Mouse (Mus musculus): ENCODE measurements at regions not wholly inside any gene's neighbourhood (a gene's known extent, or its start where the extent isn't known, plus 50 kb on each side); places are given as distances from the start of the nearest gene placed in this dataset.

DNA sequence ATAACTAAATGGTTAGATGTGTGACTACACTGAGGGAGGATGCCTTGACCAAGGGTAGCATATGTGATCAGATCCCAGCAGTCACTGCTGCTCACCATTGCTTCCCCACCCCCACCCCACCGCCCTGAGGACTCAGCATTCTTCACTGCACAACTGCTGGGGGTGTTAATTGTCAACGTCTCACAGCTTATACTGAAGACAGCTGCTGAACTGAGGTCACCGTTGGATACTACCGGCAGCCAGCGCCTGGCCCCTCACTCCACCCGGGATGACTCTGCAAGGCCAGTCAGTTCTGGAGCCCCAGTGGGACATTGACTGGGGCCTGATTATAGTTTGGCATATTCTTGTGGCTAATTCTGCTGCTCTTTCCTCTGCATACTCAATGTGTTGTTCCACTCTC lies 87.0 kb upstream of the 1700024P04Rik start:
- Histone ChIP-seq H3K36me3 (ENCODE audit: control insufficient read depth, insufficient read depth, low read length, poor library complexity, severe bottlenecking) (no peaks in the 10 kb centered on the region), H3K9me3 (replicated peaks; ENCODE audit: control insufficient read depth, insufficient read depth, low read length, poor library complexity, severe bottlenecking) (no peaks in the 10 kb centered on the region), H3K9ac (ENCODE audit: low read depth, poor library complexity, severe bottlenecking) (no peak overlapping the region), H3K27me3 (ENCODE audit: control insufficient read depth, insufficient read depth, low read length, poor library complexity, severe bottlenecking) (no peaks in the 10 kb centered on the region), H3K4me1 (ENCODE audit: control insufficient read depth, insufficient read depth, low read length) (peaks cover 3% of the 10 kb centered on the region), H3K4me3 (ENCODE audit: low read depth, low read length) (no peak overlapping the region), H3K27ac (ENCODE audit: insufficient read depth, low read length) (no peak overlapping the region)
- TF ChIP-seq EP300 (IDR thresholded peaks at IDR 0.05; ENCODE audit: insufficient read depth, low read depth, low read length): no peak
- no peak for TF ChIP-seq POLR2A (IDR thresholded peaks at IDR 0.05; ENCODE audit: insufficient read depth, low read length)
- no peak for TF ChIP-seq CTCF (IDR thresholded peaks at IDR 0.05; ENCODE audit: low read depth, low read length)

DNA sequence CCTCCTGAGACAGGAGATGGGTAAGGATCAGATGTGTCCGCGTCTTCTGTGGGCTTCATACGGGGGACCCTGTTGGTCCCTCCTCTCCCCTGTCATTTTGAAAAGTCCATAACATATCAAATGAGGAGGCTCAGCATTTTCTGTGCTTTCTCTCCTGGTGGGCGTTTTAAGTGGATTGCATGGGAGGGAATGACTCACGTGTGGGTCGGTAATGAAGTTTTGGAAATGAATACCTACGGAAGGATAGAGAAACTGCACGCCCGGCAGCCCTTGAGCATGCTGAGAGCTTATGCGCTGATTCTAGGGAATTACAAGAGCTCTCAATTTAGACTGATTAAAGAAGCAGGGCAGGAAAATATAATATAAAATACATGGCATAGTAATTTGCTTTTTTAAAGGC lies 85.4 kb upstream of the 1700024P04Rik start:
- Histone ChIP-seq H3K27ac (ENCODE audit: insufficient read depth, low read length) (no peak overlapping the region), H3K9me3 (replicated peaks; ENCODE audit: control insufficient read depth, insufficient read depth, low read length, poor library complexity, severe bottlenecking) (no peaks in the 10 kb centered on the region), H3K27me3 (ENCODE audit: control insufficient read depth, insufficient read depth, low read length, poor library complexity, severe bottlenecking) (no peaks in the 10 kb centered on the region), H3K4me1 (ENCODE audit: control insufficient read depth, insufficient read depth, low read length) (no peaks in the 10 kb centered on the region), H3K4me3 (ENCODE audit: low read depth, low read length) (no peak overlapping the region), H3K36me3 (ENCODE audit: control insufficient read depth, insufficient read depth, low read length, poor library complexity, severe bottlenecking) (no peaks in the 10 kb centered on the region), H3K9ac (ENCODE audit: low read depth, poor library complexity, severe bottlenecking) (no peak overlapping the region)
- TF ChIP-seq POLR2A (IDR thresholded peaks at IDR 0.05; ENCODE audit: insufficient read depth, low read length) (no peak), EP300 (IDR thresholded peaks at IDR 0.05; ENCODE audit: insufficient read depth, low read depth, low read length) (no peak), CTCF (IDR thresholded peaks at IDR 0.05; ENCODE audit: low read depth, low read length) (no peak)

DNA sequence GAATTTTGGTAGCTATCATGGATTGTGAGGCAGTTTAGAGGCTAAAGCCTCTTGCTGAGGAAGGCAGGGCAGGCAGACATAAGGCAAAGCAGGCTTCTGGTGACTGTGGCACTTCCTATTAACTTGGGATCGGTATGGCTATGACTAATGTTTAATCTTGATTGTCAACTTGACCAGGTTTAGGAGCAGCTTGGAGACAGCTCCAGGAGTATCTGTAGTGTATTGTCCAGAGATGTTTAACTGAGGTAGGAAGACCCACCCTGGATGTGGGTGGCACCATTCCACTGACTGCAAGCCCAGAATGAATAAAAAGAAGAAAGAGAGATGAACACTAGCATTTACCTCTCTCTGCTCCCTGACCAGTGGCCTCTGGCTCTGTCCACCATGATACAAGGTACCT lies 83.1 kb upstream of the 1700024P04Rik start:
- H3K27ac ChIP-seq (ENCODE audit: insufficient read depth, low read length): no peak overlapping the region
- no peak for TF ChIP-seq EP300 (IDR thresholded peaks at IDR 0.05; ENCODE audit: insufficient read depth, low read depth, low read length)
- no peak for TF ChIP-seq CTCF (IDR thresholded peaks at IDR 0.05; ENCODE audit: low read depth, low read length)
- no peak for TF ChIP-seq POLR2A (IDR thresholded peaks at IDR 0.05; ENCODE audit: insufficient read depth, low read length)
- no peak overlapping the region for H3K4me3 ChIP-seq (ENCODE audit: low read depth, low read length)
- H3K9ac ChIP-seq (ENCODE audit: low read depth, poor library complexity, severe bottlenecking): no peak overlapping the region
- no peaks in the 10 kb centered on the region for H3K27me3 ChIP-seq (ENCODE audit: control insufficient read depth, insufficient read depth, low read length, poor library complexity, severe bottlenecking)
- no peaks in the 10 kb centered on the region for H3K36me3 ChIP-seq (ENCODE audit: control insufficient read depth, insufficient read depth, low read length, poor library complexity, severe bottlenecking)
- H3K9me3 ChIP-seq (replicated peaks; ENCODE audit: control insufficient read depth, insufficient read depth, low read length, poor library complexity, severe bottlenecking): no peaks in the 10 kb centered on the region
- no peaks in the 10 kb centered on the region for H3K4me1 ChIP-seq (ENCODE audit: control insufficient read depth, insufficient read depth, low read length)

DNA sequence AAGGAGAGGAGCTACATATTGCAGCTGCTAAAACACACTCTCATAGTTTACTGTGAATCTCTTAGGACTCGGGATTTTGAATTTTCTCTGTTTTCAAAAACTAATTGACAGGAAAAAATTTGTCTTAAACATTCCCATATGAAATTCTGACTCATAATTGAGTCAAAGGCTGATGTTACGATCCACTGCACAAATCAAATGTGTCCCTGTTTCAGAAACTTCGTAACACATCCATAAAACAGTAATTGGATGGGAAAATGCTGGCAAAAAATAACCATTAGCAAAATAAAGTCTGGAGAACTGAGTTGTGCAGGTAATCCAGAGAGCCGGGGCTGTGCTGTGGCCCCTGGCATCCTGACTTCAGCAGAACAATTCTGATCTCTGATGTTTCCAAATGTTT lies 79.1 kb upstream of the 1700024P04Rik start:
- H3K9me3 ChIP-seq (replicated peaks; ENCODE audit: control insufficient read depth, insufficient read depth, low read length, poor library complexity, severe bottlenecking): no peaks in the 10 kb centered on the region; the same call in 1 of the 2 replicates
- TF ChIP-seq CTCF (IDR thresholded peaks at IDR 0.05; ENCODE audit: low read depth, low read length) (no peak), POLR2A (IDR thresholded peaks at IDR 0.05; ENCODE audit: insufficient read depth, low read length) (no peak), EP300 (IDR thresholded peaks at IDR 0.05; ENCODE audit: insufficient read depth, low read depth, low read length) (no peak)
- no peaks in the 10 kb centered on the region for H3K27me3 ChIP-seq (ENCODE audit: control insufficient read depth, insufficient read depth, low read length, poor library complexity, severe bottlenecking)
- no peak overlapping the region for H3K9ac ChIP-seq (ENCODE audit: low read depth, poor library complexity, severe bottlenecking)
- no peaks in the 10 kb centered on the region for H3K36me3 ChIP-seq (ENCODE audit: control insufficient read depth, insufficient read depth, low read length, poor library complexity, severe bottlenecking)
- no peak overlapping the region for H3K4me3 ChIP-seq (ENCODE audit: low read depth, low read length)
- no peaks in the 10 kb centered on the region for H3K4me1 ChIP-seq (ENCODE audit: control insufficient read depth, insufficient read depth, low read length)
- no peak overlapping the region for H3K27ac ChIP-seq (ENCODE audit: insufficient read depth, low read length)

DNA sequence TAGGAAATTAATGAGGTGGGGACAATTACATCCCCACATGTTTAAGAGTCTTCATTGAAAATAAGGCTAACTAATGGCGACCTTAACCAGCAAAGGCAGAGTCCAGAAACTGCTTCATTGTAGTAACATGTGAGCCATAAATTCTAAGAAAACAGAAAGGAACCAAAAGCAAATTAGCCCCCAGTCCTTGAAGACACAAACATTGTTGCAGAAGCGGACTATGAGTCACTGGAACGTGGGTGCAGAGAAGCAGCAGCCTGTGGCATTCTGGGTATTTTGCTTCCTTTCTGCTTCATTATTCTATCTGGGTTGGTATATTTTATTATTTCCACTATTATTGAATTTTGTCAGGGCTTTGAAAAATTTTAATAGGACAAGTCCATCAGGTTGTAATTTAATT lies 78.6 kb upstream of the 1700024P04Rik start:
- no peak for TF ChIP-seq EP300 (IDR thresholded peaks at IDR 0.05; ENCODE audit: insufficient read depth, low read depth, low read length)
- TF ChIP-seq POLR2A (IDR thresholded peaks at IDR 0.05; ENCODE audit: insufficient read depth, low read length): no peak
- TF ChIP-seq CTCF (IDR thresholded peaks at IDR 0.05; ENCODE audit: low read depth, low read length): no peak
- Histone ChIP-seq H3K4me1 (ENCODE audit: control insufficient read depth, insufficient read depth, low read length) (no peaks in the 10 kb centered on the region), H3K27me3 (ENCODE audit: control insufficient read depth, insufficient read depth, low read length, poor library complexity, severe bottlenecking) (no peaks in the 10 kb centered on the region), H3K36me3 (ENCODE audit: control insufficient read depth, insufficient read depth, low read length, poor library complexity, severe bottlenecking) (no peaks in the 10 kb centered on the region), H3K9me3 (replicated peaks; ENCODE audit: control insufficient read depth, insufficient read depth, low read length, poor library complexity, severe bottlenecking) (no peaks in the 10 kb centered on the region; the same call in 1 of the 2 replicates), H3K27ac (ENCODE audit: insufficient read depth, low read length) (no peak overlapping the region), H3K9ac (ENCODE audit: low read depth, poor library complexity, severe bottlenecking) (no peak overlapping the region), H3K4me3 (ENCODE audit: low read depth, low read length) (no peak overlapping the region)

DNA sequence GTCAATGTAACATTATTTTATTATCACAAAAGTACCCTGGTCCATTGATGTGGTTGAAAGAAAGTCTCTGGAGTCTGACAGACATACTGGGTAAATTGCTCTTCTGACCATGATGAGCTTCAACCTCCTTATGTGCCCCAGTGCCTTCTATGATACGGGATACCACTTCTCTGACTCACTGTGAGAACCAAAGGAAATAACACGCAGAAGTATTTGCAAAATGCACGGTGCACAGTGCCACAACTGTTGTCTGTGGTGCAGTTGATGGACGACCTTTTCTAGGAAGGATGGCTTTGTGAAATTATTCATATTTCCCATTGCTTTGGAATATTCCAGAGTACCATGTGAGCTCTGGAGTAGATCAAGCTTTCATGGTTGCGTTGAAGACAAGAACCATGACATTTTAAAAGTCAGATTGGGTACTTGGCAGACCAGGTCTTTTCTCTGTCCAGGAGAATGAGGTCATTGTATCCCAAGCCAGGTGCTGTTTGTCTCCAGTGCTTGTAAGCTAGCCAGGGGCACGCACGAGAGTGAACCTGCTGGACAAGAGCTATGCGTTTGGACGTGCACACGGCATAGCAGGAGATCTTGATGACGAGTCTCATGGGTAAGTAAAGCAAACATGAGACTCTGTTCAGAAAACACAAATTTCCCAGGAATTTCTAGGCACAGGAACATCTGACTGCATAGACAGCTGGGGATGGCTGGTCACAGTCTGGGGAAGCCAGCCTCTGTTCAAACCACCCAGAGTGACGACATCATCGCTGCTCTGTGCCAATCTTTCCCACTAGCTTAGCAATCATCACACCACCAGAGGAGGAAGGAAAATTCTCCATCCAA lies 74.0 kb upstream of the 1700024P04Rik start:
- Histone ChIP-seq H3K36me3 (ENCODE audit: control insufficient read depth, insufficient read depth, low read length, poor library complexity, severe bottlenecking) (no peaks in the 10 kb centered on the region), H3K9ac (ENCODE audit: low read depth, poor library complexity, severe bottlenecking) (no peak overlapping the region), H3K27me3 (ENCODE audit: control insufficient read depth, insufficient read depth, low read length, poor library complexity, severe bottlenecking) (no peaks in the 10 kb centered on the region), H3K4me1 (ENCODE audit: control insufficient read depth, insufficient read depth, low read length) (no peaks in the 10 kb centered on the region), H3K9me3 (replicated peaks; ENCODE audit: control insufficient read depth, insufficient read depth, low read length, poor library complexity, severe bottlenecking) (no peaks in the 10 kb centered on the region; the same call in 1 of the 2 replicates), H3K27ac (ENCODE audit: insufficient read depth, low read length) (no peak overlapping the region), H3K4me3 (ENCODE audit: low read depth, low read length) (no peak overlapping the region)
- TF ChIP-seq EP300 (IDR thresholded peaks at IDR 0.05; ENCODE audit: insufficient read depth, low read depth, low read length): no peak
